Mouse (Mus musculus) midbrain, postnatal 0 days (tissue): ENCODE data around the gene Iqcj. TPM values are rescaled to one million over a fixed set of nuclear protein-coding genes. Genes with fewer than 3 reads are reported as not detected.

Experiments
- ATAC-seq: fragments of 200-750 bp; cut with Nextera tagmentation; 2 replicates; pipeline ENCODE4 v1.8.0; 2017; ENCODE audit warnings: moderate number of reproducible peaks, mild to moderate bottlenecking, moderate TSS enrichment, moderate library complexity; ENCODE audit not compliant: low FRiP score
- DNase-seq: peaks from one replicate; pipeline ENCODE4 v3.0.0-alpha.2; 2015; ENCODE audit warnings: low spot score
- H3K27ac ChIP-seq: fragments of 300-500 bp; sonication (generic); 2 replicates; pipeline ENCODE4 v1.5.1; 2014; ENCODE audit warnings: low read depth, mild to moderate bottlenecking, low read length, mixed read lengths
- H3K27me3 ChIP-seq: fragments of 300-500 bp; sonication (generic); 2 replicates; pipeline ENCODE4 v1.6.1; 2014; ENCODE audit warnings: low read length, control low read depth, mixed read lengths; ENCODE audit not compliant: insufficient read depth
- H3K36me3 ChIP-seq: fragments of 300-500 bp; sonication (generic); 2 replicates; pipeline ENCODE4 v1.6.1; 2014; ENCODE audit warnings: low read length, control low read depth, mixed read lengths; ENCODE audit not compliant: insufficient read depth
- H3K4me1 ChIP-seq: fragments of 300-500 bp; sonication (generic); 2 replicates; pipeline ENCODE4 v1.6.1; 2014; ENCODE audit warnings: mild to moderate bottlenecking, control low read depth, antibody characterized with exemption, low read length, mixed read lengths; ENCODE audit not compliant: insufficient read depth
- H3K4me2 ChIP-seq: fragments of 300-500 bp; sonication (generic); 2 replicates; pipeline ENCODE4 v1.6.1; 2014; ENCODE audit warnings: low read depth, mild to moderate bottlenecking, low read length, mixed read lengths; ENCODE audit not compliant: poor library complexity, severe bottlenecking
- H3K4me3 ChIP-seq: fragments of 300-500 bp; sonication (generic); 2 replicates; pipeline ENCODE4 v1.5.1; 2014; ENCODE audit warnings: low read depth, mild to moderate bottlenecking, low read length, moderate library complexity
- H3K9ac ChIP-seq: fragments of 300-500 bp; sonication (generic); replicated peaks from 2 replicates; pipeline ENCODE4 v1.6.1; 2014; ENCODE audit warnings: mild to moderate bottlenecking, low read length, moderate library complexity, mixed read lengths; ENCODE audit not compliant: poor library complexity, severe bottlenecking
- H3K9me3 ChIP-seq: fragments of 300-500 bp; sonication (generic); 2 replicates; pipeline ENCODE4 v1.6.1; 2016; ENCODE audit warnings: low read length, control low read depth
- CTCF ChIP-seq: IDR thresholded peaks from 2 replicates; pipeline ENCODE4 v1.5.1; 2016; ENCODE audit warnings: antibody characterized with exemption, mild to moderate bottlenecking
- WGBS: fragments of 180-500 bp; shearing (Covaris S2); extraction: QIAGEN DNeasy Blood & Tissue Kit; methylation state at CpG from one replicate; pipeline ENCODE4 v1.1.7; 2014; 5-methylcytosine and 5-hydroxymethylcytosine counted together
- polyA plus RNA-seq: library from polyadenylated mRNA; unstranded; fragments of >200 nt; fragmentation: Nextera tagmentation; extraction: Ambion mirVana; gene quantifications from 2 replicates; pipeline ENCODE4 v1.2.1, GENCODE M21; 2015
- total RNA-seq: library from RNA; depleted of rRNA; stranded (reverse); fragments of >200 nt; gene quantifications from 2 replicates; pipeline ENCODE4 v1.2.3, GENCODE M21; 2014; rRNA removed

Gene Iqcj
- total and polyA plus RNA-seq, 2 experiments from 2014 or later, result 0.42 to 1.5 TPM

DNA sequence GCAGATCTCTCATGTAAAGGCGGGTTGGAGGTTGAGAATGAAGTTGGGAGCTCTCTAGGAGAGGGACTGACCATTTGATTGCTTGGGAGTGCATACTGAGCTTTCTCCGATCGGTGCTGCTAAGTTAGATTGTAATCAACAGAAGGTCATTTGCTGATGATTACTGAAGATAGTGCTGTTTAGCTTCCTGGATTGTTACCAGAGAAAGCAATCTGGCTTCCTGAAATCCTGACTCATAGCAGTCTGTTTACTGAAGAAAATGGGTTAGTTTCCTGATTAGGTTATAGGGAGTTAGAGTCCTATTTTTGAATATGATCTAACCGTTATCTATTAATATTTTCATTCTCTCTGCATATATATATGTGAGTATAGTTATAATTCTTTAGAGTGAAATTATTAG is 209.3 kb downstream of the Iqcj start:
- no peaks in the 10 kb centered on the region for H3K36me3 ChIP-seq
- no peak overlapping the region for H3K27ac ChIP-seq
- H3K9me3 ChIP-seq, result no peaks in the 10 kb centered on the region
- no peaks in the 10 kb centered on the region for H3K4me1 ChIP-seq
- no peak for DNase-seq
- WGBS, result 73% methylated on average over 4 of the region's 4 CpGs
- no peak overlapping the region for H3K4me3 ChIP-seq
- H3K9ac ChIP-seq, result no peak overlapping the region
- no peaks in the 10 kb centered on the region for H3K27me3 ChIP-seq
- no peak for TF ChIP-seq CTCF
- ATAC-seq, result no peak
- no peak overlapping the region for H3K4me2 ChIP-seq

DNA sequence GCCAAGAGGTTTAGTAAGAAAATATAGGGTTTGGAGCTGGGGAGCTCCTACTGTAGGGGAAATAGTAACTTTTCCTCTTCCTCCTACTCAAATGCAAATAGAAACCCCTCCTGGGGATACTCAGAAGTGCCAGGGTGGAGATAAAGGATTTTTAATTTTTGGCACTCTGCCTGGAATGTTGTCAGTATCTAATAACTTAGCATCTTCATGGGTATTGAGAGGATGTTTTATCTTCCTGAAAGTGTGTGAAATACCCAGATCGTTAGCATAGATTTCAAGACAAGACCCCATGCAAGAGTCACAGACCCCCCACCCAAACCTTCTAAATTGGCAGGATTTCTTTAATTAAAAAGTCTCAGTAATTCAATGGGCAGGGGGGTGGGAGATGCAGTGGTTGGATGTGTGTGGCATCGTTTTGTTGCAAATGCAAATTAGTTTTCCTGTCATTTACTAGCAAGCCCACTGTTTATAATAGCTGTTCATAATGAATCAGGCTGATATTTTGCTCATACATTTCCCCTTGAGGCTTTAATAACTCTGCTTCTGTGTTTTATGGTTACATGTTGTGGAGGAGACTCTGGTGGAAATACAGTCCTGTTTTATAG is 213.2 kb downstream of the Iqcj start:
- Histone ChIP-seq H3K36me3 (no peaks in the 10 kb centered on the region), H3K4me2 (no peak overlapping the region), H3K27ac (no peak overlapping the region), H3K9me3 (no peaks in the 10 kb centered on the region), H3K4me3 (no peak overlapping the region), H3K27me3 (no peaks in the 10 kb centered on the region), H3K9ac (no peak overlapping the region), H3K4me1 (no peaks in the 10 kb centered on the region)
- 46% methylated on average over 2 of the region's 2 CpGs for WGBS
- peak; percentile 44 for DNase-seq
- TF ChIP-seq CTCF, result no peak
- ATAC-seq, result no peak

Other genes with a start within 250 kb of the Iqcj start
- gene Iqschfp, start within 50 bp of the Iqcj start, total RNA-seq, result 5.7 and 12.5 TPM in 2 replicates
- gene Iqschfp, start within 50 bp of the Iqcj start, polyA plus RNA-seq, result 3.9 and 4.5 TPM in 2 replicates
- 105 and 108 TPM in 2 replicates for gene Schip1, start 172.6 kb downstream of the Iqcj start, total RNA-seq
- 154 and 157 TPM in 2 replicates for gene Schip1, start 172.6 kb downstream of the Iqcj start, polyA plus RNA-seq